Mouse (Mus musculus): ENCODE results near the gene Gpn3.
"Not testable (repeated sequence)": the region's sequence is repeated elsewhere in the genome, so short reads cannot be mapped to it uniquely, and the experiment has no call there.

Gpn3 gene

GRCm38 (mm10) chr5:122412826-122413225 lies 41.1 kb downstream of the Gpn3 start:
- in situ Hi-C loops (cut with MboI; ENCODE audit: unreplicated experiment in 2 of 2): loop anchor here in 1 of 2 experiments (10.0 kb wide), 1 partner anchor 312 kb away; no protein-coding TSS in a partner anchor

DNA sequence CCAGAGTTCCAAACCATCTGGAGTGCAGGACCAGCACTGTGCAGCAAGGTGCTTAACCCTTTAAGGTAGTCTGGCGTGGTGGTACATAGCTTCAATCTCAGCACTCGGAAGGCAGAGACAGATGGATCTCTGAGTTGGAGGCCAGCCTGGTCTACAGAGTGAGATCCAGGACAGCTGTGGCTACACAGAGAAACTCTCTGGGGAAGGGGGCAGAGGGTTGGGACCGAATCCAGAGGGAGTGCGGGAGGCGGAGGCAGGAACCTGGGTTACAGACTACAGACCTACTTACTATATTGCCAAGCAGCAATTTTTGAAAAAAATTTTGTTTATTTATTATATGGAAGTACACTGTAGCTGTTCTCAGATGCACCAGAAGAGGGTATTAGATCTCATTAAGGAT lies 42.7 kb downstream of the Gpn3 start:
- in situ Hi-C loops (cut with MboI; ENCODE audit: unreplicated experiment in 2 of 2): loop anchor here in 1 of 2 experiments (10.0 kb wide), 1 partner anchor 310 kb away; no protein-coding TSS in a partner anchor

GRCm38 (mm10) chr5:122415465-122415864 lies 43.8 kb downstream of the Gpn3 start:
- in situ Hi-C loops (cut with MboI; ENCODE audit: unreplicated experiment in 2 of 2): loop anchor here in 1 of 2 experiments (10.0 kb wide), 1 partner anchor 309 kb away; no protein-coding TSS in a partner anchor

- in situ Hi-C loops (cut with MboI; ENCODE audit: unreplicated experiment in 2 of 2): not testable (repeated sequence)
Observed at GRCm38 (mm10) chr5:122420676-122421075, 49.0 kb downstream of the Gpn3 start.

- in situ Hi-C loops (cut with MboI; ENCODE audit: unreplicated experiment in 2 of 2): no loop called here
Observed at GRCm38 (mm10) chr5:122421271-122422068, 49.8 kb downstream of the Gpn3 start, which contains the start of gene Anapc7. TSS of gene Anapc7 (plus strand) at chr5:122421693.

DNA sequence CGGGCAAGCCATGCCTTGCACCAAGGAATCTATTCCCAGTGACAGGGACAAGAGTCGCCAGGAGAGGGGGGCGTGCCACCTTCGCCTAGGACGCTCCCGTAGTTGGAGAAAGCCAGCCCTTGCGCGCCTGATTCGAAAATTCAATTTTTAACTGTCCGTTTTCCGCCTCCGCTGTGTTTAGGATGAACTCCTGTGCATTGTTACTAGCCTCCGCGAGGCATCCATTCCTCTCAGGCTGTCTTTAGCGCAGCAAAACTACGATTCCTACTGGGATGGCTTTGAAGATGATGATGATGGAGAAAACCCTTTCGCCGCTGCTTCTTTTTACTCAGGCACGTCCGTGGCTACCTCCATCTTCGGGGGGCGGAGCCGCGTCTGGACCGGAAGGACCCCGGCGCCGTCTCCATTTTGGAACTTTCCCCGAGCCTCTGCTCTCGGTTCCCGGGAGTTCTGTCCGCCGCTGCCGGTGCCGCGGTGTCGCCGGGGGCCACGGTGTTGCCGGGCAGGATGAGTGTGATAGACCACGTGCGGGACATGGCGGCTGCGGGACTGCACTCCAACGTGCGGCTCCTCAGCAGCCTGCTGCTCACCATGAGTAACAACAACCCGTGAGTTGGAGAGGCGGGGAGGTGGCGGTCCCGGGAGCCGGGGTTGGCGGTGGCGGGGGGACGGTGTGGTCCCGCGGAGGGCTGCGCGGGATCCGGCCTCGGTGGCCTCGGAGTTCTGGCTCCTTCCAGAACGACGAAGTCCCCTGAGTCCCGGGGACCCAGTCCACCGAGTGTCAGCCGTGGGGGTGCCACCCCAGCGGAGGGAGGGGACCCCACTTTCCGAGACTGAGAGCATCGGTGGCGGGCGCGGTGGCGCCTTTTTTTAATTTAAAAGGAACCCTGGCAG lies 50.6 kb downstream of the Gpn3 start:
- in situ Hi-C loops (cut with MboI; ENCODE audit: unreplicated experiment in 2 of 2): no loop called here

GRCm38 (mm10) chr5:122423083-122423482 lies 51.4 kb downstream of the Gpn3 start:
- in situ Hi-C loops (cut with MboI; ENCODE audit: unreplicated experiment in 2 of 2): no loop called here

- in situ Hi-C loops (cut with MboI; ENCODE audit: unreplicated experiment in 2 of 2): no loop called here
Observed at GRCm38 (mm10) chr5:122425550-122425949, 53.9 kb downstream of the Gpn3 start.

DNA sequence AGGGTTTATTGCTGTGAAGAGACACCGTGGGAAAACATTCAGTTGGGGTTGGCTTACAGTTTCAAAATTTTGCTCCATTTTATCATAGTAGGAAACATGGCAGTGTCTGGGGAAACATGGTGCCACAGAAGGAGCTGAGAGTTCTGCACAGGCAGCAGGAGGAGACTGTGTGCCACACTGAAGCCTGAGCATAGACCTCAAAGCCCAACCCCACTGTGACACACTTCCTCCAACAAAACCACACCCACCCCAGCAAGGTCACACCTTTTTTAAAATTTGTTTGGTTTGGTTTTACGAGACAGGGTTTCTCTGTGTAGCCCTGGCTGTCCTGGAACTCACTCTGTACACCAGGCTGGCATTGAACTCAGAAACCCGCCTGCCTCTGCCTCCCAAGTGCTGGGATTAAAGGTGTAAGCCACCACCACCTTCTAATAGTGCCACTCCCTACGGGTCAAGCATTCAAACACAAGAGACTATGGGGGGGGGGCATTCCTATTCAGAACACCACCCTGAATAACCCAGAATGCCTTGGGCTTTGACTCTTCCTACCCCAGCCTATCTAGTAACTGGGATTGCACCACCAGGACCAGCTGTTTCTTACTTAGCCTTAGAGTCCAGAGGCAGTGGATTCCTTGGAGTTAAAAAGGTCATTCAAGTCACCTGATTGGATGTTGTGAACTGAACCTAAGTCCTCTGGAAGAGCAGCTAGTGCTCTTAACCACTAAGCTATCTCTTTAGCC lies 58.5 kb downstream of the Gpn3 start:
- in situ Hi-C loops (cut with MboI; ENCODE audit: unreplicated experiment in 2 of 2): no loop called here

DNA sequence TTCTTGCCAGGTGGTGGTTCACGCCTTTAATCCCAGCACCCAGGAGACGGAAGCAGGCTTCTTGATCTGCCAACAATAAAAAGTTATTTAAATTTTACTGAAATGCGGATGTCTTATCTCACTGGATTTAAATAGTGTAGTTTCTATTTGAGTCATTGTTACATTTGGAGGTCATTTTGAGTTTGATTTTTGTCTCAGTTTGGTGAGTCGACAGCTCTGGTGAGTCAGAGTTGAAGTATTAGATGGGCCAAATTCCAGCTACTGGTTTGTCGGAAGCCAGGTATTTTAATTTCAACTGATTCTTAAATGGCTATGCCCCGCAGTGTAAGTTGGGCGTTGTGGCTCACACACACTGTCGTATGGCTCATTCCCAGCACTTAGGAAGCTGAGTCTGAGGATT lies 59.5 kb downstream of the Gpn3 start:
- in situ Hi-C loops (cut with MboI; ENCODE audit: unreplicated experiment in 2 of 2): no loop called here

All from v-Abl transformed pro-B cells (cell line).